Mouse (Mus musculus): Measurements from ENCODE around the gene Bcas3.

DNA sequence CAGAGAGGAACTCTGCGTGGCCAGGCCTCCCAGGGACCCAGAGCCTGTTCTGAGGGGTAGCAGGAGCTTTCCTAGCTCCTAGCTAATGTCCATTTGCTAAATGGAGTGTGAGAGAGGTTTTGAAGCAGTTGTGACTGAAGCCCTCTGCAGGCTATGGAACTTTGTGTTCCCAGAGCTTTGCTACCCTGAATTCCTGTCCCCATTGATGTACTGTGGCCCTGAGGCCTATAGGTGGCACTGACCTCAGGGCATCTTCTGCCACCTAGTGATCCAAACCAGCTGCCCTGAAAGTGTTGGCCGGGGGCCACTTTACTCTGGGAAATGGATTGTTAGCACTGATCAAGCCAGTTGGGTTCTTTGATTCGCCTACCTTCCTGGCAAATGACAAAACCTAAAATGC is 380.6 kb downstream of the Bcas3 start:
- TF ChIP-seq CTCF (IDR thresholded peaks at IDR 0.05; ENCODE audit: low read depth, low read length) (peak; percentile 18), POLR2A (IDR thresholded peaks at IDR 0.05; ENCODE audit: insufficient read depth, low read length) (no peak), EP300 (IDR thresholded peaks at IDR 0.05; ENCODE audit: insufficient read depth, low read depth, low read length) (no peak)
